Mouse (Mus musculus) MEL (cell line): ENCODE results near the gene Tapbp. TPM values are rescaled to one million over a fixed set of nuclear protein-coding genes. Genes with fewer than 3 reads are reported as not detected.

Source experiments
- DNase-seq: peaks from one replicate; pipeline ENCODE4 v3.0.0; 2011; ENCODE audit warnings: low read depth, low spot score
- H3K27ac ChIP-seq: 2 replicates; pipeline ENCODE4 v1.5.1; 2012; ENCODE audit warnings: low read depth, mild to moderate bottlenecking, control low read depth, low read length, moderate library complexity; ENCODE audit not compliant: control insufficient read depth
- H3K27me3 ChIP-seq, 2 experiments: fragments of 150-350 bp in 1 of 2; sonication (generic) in 1 of 2; 2 replicates each; pipeline ENCODE4 v1.6.1; 2012; ENCODE audit warnings: low read length in 2 of 2, mild to moderate bottlenecking in 2 of 2, improper control_type of control experiment in 1 of 2, moderate library complexity in 1 of 2; ENCODE audit not compliant: insufficient read depth in 2 of 2, control insufficient read depth in 1 of 2
- H3K36me3 ChIP-seq, 2 experiments: 2 replicates each; pipeline ENCODE4 v1.6.1; 2012 to 2014; ENCODE audit warnings: low read length in 2 of 2, improper control_type of control experiment in 1 of 2, inconsistent platforms in 1 of 2, mild to moderate bottlenecking in 1 of 2; ENCODE audit not compliant: insufficient read depth in 2 of 2, control insufficient read depth in 1 of 2
- H3K4me1 ChIP-seq, 2 experiments: fragments of 150-350 bp in 1 of 2; sonication (generic) in 1 of 2; 2 replicates each; pipeline ENCODE4 v1.6.1; 2012; ENCODE audit warnings: low read length in 2 of 2, improper control_type of control experiment in 1 of 2, mild to moderate bottlenecking in 1 of 2; ENCODE audit not compliant: insufficient read depth in 2 of 2, control insufficient read depth in 1 of 2
- H3K4me3 ChIP-seq, 2 experiments: fragments of 150-350 bp in 1 of 2; sonication (generic) in 1 of 2; 2 replicates each; pipeline ENCODE4 v1.5.1; 2012; ENCODE audit warnings: low read depth in 2 of 2, low read length in 2 of 2, mild to moderate bottlenecking in 2 of 2, moderate library complexity in 2 of 2, control low read depth in 1 of 2, improper control_type of control experiment in 1 of 2; ENCODE audit not compliant: control insufficient read depth in 1 of 2, insufficient read depth in 1 of 2
- H3K79me2 ChIP-seq: 2 replicates; pipeline ENCODE4 v1.6.1; 2012; ENCODE audit warnings: mild to moderate bottlenecking, low read length, moderate library complexity; ENCODE audit not compliant: control insufficient read depth, poor library complexity, insufficient read depth
- H3K9ac ChIP-seq: 2 replicates; pipeline ENCODE4 v1.6.1; 2012; ENCODE audit warnings: low read depth, mild to moderate bottlenecking, control low read depth, low read length, moderate library complexity; ENCODE audit not compliant: control insufficient read depth, poor library complexity, severe bottlenecking
- H3K9me3 ChIP-seq: fragments of 150-350 bp; sonication (generic); replicated peaks from 2 replicates; pipeline ENCODE4 v1.6.1; 2012; ENCODE audit warnings: mild to moderate bottlenecking, low read length, improper control_type of control experiment, moderate library complexity; ENCODE audit not compliant: insufficient read depth
- BHLHE40 ChIP-seq: IDR thresholded peaks from 2 replicates; pipeline ENCODE4 v1.6.1; 2012; ENCODE audit warnings: low read depth, mild to moderate bottlenecking, inconsistent platforms, low read length, improper control_type of control experiment, borderline replicate concordance
- CHD1 ChIP-seq: IDR thresholded peaks from 2 replicates; pipeline ENCODE4 v1.6.1; 2012; ENCODE audit warnings: low read depth, mild to moderate bottlenecking, inconsistent platforms, low read length, improper control_type of control experiment
- CHD2 ChIP-seq: IDR thresholded peaks from 2 replicates; pipeline ENCODE4 v1.6.1; 2011; ENCODE audit warnings: low read length, improper control_type of control experiment
- CTCF ChIP-seq, 3 experiments: IDR thresholded peaks in 2 of 3; conservative IDR thresholded peaks in 1 of 3; 2 replicates each; pipeline ENCODE4 v1.5.1; 2011 to 2012; ENCODE audit warnings: low read length in 3 of 3, low read depth in 2 of 3, mild to moderate bottlenecking in 2 of 3, improper control_type of control experiment in 1 of 3, inconsistent platforms in 1 of 3, mixed read lengths in 1 of 3, moderate library complexity in 1 of 3; ENCODE audit not compliant: control insufficient read depth in 1 of 3, insufficient read depth in 1 of 3, poor library complexity in 1 of 3, severe bottlenecking in 1 of 3
- E2F4 ChIP-seq: IDR thresholded peaks from 2 replicates; pipeline ENCODE4 v1.6.1; 2011; ENCODE audit warnings: low read depth, low read length, improper control_type of control experiment, borderline replicate concordance
- EP300 ChIP-seq, 2 experiments: IDR thresholded peaks; 2 replicates each; pipeline ENCODE4 v1.6.1; 2011; ENCODE audit warnings: improper control_type of control experiment in 2 of 2, low read length in 2 of 2, low read depth in 1 of 2, mild to moderate bottlenecking in 1 of 2
- ETS1 ChIP-seq: IDR thresholded peaks from 2 replicates; pipeline ENCODE4 v1.6.1; 2012; ENCODE audit warnings: low read depth, mild to moderate bottlenecking, inconsistent platforms, low read length, improper control_type of control experiment, moderate library complexity
- GABPA ChIP-seq: IDR thresholded peaks from 2 replicates; pipeline ENCODE4 v1.6.1; 2012; ENCODE audit warnings: low read depth, mild to moderate bottlenecking, inconsistent platforms, low read length, improper control_type of control experiment, moderate library complexity
- GATA1 ChIP-seq: IDR thresholded peaks from 2 replicates; pipeline ENCODE4 v1.6.1; 2011; ENCODE audit warnings: low read depth, low read length, improper control_type of control experiment
- HCFC1 ChIP-seq: IDR thresholded peaks from 2 replicates; pipeline ENCODE4 v1.6.1; 2012; ENCODE audit warnings: low read depth, mild to moderate bottlenecking, inconsistent platforms, low read length, improper control_type of control experiment, moderate library complexity
- KAT2A ChIP-seq: conservative IDR thresholded peaks from 2 replicates; pipeline ENCODE4 v1.6.1; 2012; ENCODE audit warnings: low read depth, low read length, improper control_type of control experiment, inconsistent platforms
- MAFK ChIP-seq: IDR thresholded peaks from 2 replicates; pipeline ENCODE4 v1.6.1; 2011; ENCODE audit warnings: low read depth, mild to moderate bottlenecking, low read length, improper control_type of control experiment, borderline replicate concordance
- MAZ ChIP-seq: IDR thresholded peaks from 2 replicates; pipeline ENCODE4 v1.6.1; 2012; ENCODE audit warnings: low read depth, mild to moderate bottlenecking, inconsistent platforms, low read length, improper control_type of control experiment
- MXI1 ChIP-seq: IDR thresholded peaks from 2 replicates; pipeline ENCODE4 v1.6.1; 2011; ENCODE audit warnings: mild to moderate bottlenecking, low read depth, low read length, improper control_type of control experiment
- MYB ChIP-seq: IDR thresholded peaks from 2 replicates; pipeline ENCODE4 v1.6.1; 2011; ENCODE audit warnings: mild to moderate bottlenecking, low read depth, low read length, improper control_type of control experiment
- MYC ChIP-seq: IDR thresholded peaks from 2 replicates; pipeline ENCODE4 v1.6.1; 2011; ENCODE audit warnings: low read depth, mild to moderate bottlenecking, low read length, improper control_type of control experiment, moderate library complexity
- NELFE ChIP-seq: IDR thresholded peaks from 2 replicates; pipeline ENCODE4 v1.6.1; 2011; ENCODE audit warnings: low read depth, low read length, improper control_type of control experiment
- POLR2A ChIP-seq, 2 experiments: IDR thresholded peaks; 2 replicates each; pipeline ENCODE4 v1.6.1; 2011 to 2012; ENCODE audit warnings: low read length in 2 of 2, mild to moderate bottlenecking in 2 of 2, control low read depth in 1 of 2, improper control_type of control experiment in 1 of 2, low read depth in 1 of 2, moderate library complexity in 1 of 2; ENCODE audit not compliant: control insufficient read depth in 1 of 2, insufficient read depth in 1 of 2, poor library complexity in 1 of 2
- POLR2AphosphoS2 ChIP-seq: IDR thresholded peaks from 2 replicates; pipeline ENCODE4 v1.6.1; 2011; ENCODE audit warnings: low read length, improper control_type of control experiment
- POLR2AphosphoS5 ChIP-seq: IDR thresholded peaks from 2 replicates; pipeline ENCODE4 v1.6.1; 2012; ENCODE audit warnings: low read depth, borderline replicate concordance, mild to moderate bottlenecking, inconsistent platforms, low read length, moderate library complexity, mixed read lengths
- RAD21 ChIP-seq: IDR thresholded peaks from 2 replicates; pipeline ENCODE4 v1.6.1; 2011; ENCODE audit warnings: mild to moderate bottlenecking, low read depth, low read length, improper control_type of control experiment
- SIN3A ChIP-seq: IDR thresholded peaks from 2 replicates; pipeline ENCODE4 v1.6.1; 2012; ENCODE audit warnings: low read length, improper control_type of control experiment, inconsistent platforms
- SMC3 ChIP-seq: IDR thresholded peaks from 2 replicates; pipeline ENCODE4 v1.6.1; 2011; ENCODE audit warnings: low read depth, low read length, improper control_type of control experiment
- TAL1 ChIP-seq: IDR thresholded peaks from 2 replicates; pipeline ENCODE4 v1.6.1; 2012; ENCODE audit warnings: mild to moderate bottlenecking, inconsistent platforms, low read length, moderate library complexity, mixed read lengths
- TBP ChIP-seq: IDR thresholded peaks from 2 replicates; pipeline ENCODE4 v1.8.0; 2011; ENCODE audit warnings: low read depth, low read length, improper control_type of control experiment
- TCF12 ChIP-seq: IDR thresholded peaks from 2 replicates; pipeline ENCODE4 v1.6.1; 2014; ENCODE audit warnings: low read depth, mild to moderate bottlenecking, inconsistent platforms, low read length, improper control_type of control experiment, moderate library complexity
- UBTF ChIP-seq: IDR thresholded peaks from 2 replicates; pipeline ENCODE4 v1.6.1; 2012; ENCODE audit warnings: low read depth, mild to moderate bottlenecking, inconsistent platforms, low read length, improper control_type of control experiment, moderate library complexity, borderline replicate concordance; ENCODE audit not compliant: insufficient read depth
- USF1 ChIP-seq: IDR thresholded peaks from 2 replicates; pipeline ENCODE4 v1.6.1; 2014; ENCODE audit warnings: low read depth, mild to moderate bottlenecking, inconsistent platforms, low read length, improper control_type of control experiment, moderate library complexity
- ZKSCAN1 ChIP-seq: IDR thresholded peaks from 2 replicates; pipeline ENCODE4 v1.6.1; 2012; ENCODE audit warnings: low read depth, mild to moderate bottlenecking, inconsistent platforms, low read length, improper control_type of control experiment, moderate library complexity
- polyA plus RNA-seq, 2 experiments: library from polyadenylated mRNA; stranded (reverse) in 1 of 2; unstranded in 1 of 2; fragments of >175 nt in 1 of 2; fragments of >200 nt in 1 of 2; gene quantifications; 2 replicates each; pipeline versions ENCODE4 v1.2.1 to v1.2.4; 2012; ENCODE audit warnings: low replicate concordance in 2 of 2, low read depth in 1 of 2; ENCODE audit not compliant: insufficient read length in 2 of 2, insufficient read depth in 1 of 2, missing spikeins in 1 of 2
- total RNA-seq: library from RNA; depleted of rRNA; stranded (reverse); fragments of 300-350 nt; gene quantifications from 2 replicates; pipeline ENCODE4 v1.2.3, GENCODE M21; 2012

The Tapbp gene
- total and polyA plus RNA-seq, 3 experiments, result 24.3 to 33.3 TPM; not detected in 1

DNA sequence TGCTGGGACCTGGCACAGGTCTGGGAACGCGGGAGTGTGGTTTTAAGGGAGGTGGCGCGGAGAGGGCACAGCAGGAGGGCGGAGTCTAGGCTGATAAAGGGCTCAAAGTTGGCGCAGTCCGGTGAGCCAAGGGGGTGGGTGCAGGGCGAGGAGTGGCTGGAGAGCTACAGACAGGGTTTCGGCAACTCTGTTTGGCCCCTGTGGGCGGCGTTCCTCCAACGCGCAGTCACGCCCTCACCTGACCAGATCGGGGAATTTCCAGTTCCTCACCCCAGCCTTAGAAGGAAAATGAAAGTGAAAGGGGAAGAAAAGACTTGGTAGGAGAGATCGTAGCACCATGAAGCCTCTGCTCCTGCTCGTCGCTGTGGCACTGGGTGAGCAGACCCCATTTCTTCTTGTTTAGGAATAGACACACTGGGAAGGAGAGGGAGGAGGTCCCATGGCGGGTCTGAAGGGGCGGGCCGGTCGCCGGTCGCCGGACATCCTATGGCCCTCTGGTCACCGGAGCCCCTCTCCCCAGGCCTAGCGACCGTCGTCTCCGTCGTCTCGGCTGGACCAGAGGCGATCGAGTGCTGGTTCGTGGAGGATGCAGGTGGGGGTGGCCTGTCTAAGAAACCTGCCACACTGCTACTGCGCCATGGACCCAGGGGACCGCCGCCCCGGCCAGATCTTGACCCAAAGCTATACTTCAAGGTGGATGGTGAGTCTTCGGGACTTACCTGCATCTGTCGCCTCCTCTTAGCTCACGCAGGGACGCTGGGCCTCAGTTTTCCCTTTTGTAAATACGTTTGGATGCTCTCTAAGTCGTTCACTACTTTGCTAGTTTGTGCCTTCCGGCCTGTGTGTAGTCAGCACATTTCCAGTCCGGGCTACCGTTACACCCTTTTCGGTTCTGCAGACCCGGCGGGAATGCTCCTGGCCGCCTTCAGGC, 3.9 kb downstream of the Tapbp start (continued):
- TF ChIP-seq BHLHE40, result peak; percentile 76; the same call in 1 of the 2 replicates
- peak; percentile 85 for TF ChIP-seq MXI1
- peak; percentile 69 for TF ChIP-seq USF1
- TF ChIP-seq TCF12, result peak; percentile 54
- no peak for TF ChIP-seq MYB
- TF ChIP-seq RAD21, result no peak; the same call in 1 of the 2 replicates
- no peak for TF ChIP-seq GABPA
- TF ChIP-seq CTCF (IDR thresholded peaks at IDR 0.05 in 2 of 3, conservative IDR thresholded peaks at IDR 0.05 in 1 of 3; ENCODE audit: control insufficient read depth in 1 of 3, insufficient read depth in 1 of 3, low read depth in 2 of 3, low read length in 3 of 3, poor library complexity in 1 of 3, severe bottlenecking in 1 of 3), result peak in 2 of 3 experiments; percentile 45 to 58; a peak in 4 of 6 replicates
- peak; percentile 68 for TF ChIP-seq HCFC1
- 0 out of 2 replicates have a peak, but pooled peaks have one; percentile 8 for TF ChIP-seq CHD2
- TF ChIP-seq EP300 (IDR thresholded peaks at IDR 0.05; ENCODE audit: low read depth in 1 of 2, low read length in 2 of 2), result no peak; a peak in 1 of 4 replicates
- TF ChIP-seq ZKSCAN1, result no peak
- peak; percentile 38; the same call in 1 of the 2 replicates for TF ChIP-seq NELFE
- TF ChIP-seq SIN3A, result peak; percentile 90
- no peak for TF ChIP-seq MYC
- no peak for TF ChIP-seq GATA1

- H3K79me2 ChIP-seq, result peaks cover 8% of the 10 kb centered on the region
- H3K9ac ChIP-seq, result peak overlapping the region; percentile 73
- H3K9me3 ChIP-seq, result no peaks in the 10 kb centered on the region
- H3K36me3 ChIP-seq, result peaks cover 0 to 8% of the 10 kb centered on the region in 2 experiments; a peak in 2 of 4 replicates
- peaks cover 2 to 27% of the 10 kb centered on the region in 2 experiments for H3K4me1 ChIP-seq
- peak overlapping the region; percentile 77 to 81 for H3K4me3 ChIP-seq
- peak overlapping the region; percentile 66 for H3K27ac ChIP-seq
- no peaks in the 10 kb centered on the region for H3K27me3 ChIP-seq
- DNase-seq, result peak; percentile 88
- TF ChIP-seq POLR2AphosphoS2 (no peak), POLR2AphosphoS5 (no peak), GATA1 (no peak), GABPA (no peak), CTCF (IDR thresholded peaks at IDR 0.05 in 2 of 3, conservative IDR thresholded peaks at IDR 0.05 in 1 of 3; ENCODE audit: control insufficient read depth in 1 of 3, insufficient read depth in 1 of 3, low read depth in 2 of 3, low read length in 3 of 3, poor library complexity in 1 of 3, severe bottlenecking in 1 of 3) (peak; percentile 86 to 90 (median 89)), CHD1 (no peak), MYC (peak; percentile 64; the same call in 1 of the 2 replicates), USF1 (no peak), BHLHE40 (no peak), MAFK (no peak), UBTF (no peak), SMC3 (peak; percentile 68), TBP (0 out of 2 replicates have a peak, but pooled peaks have one; percentile 1), CHD2 (no peak), KAT2A (peak; percentile 38; the same call in 1 of the 2 replicates), TAL1 (no peak), NELFE (no peak), ETS1 (peak; percentile 42; the same call in 1 of the 2 replicates), MXI1 (peak; percentile 81), MAZ (0 out of 2 replicates have a peak, but pooled peaks have one; percentile 39), E2F4 (no peak), POLR2A (IDR thresholded peaks at IDR 0.05; ENCODE audit: control insufficient read depth in 1 of 2, insufficient read depth in 1 of 2, low read depth in 1 of 2, low read length in 2 of 2, poor library complexity in 1 of 2) (no peak)
These were observed 4.8 kb downstream of the Tapbp start for GRCm38 (mm10) chr17:33920282-33921097.
